Mouse (Mus musculus): ENCODE measurements at regions not wholly inside any gene's neighbourhood (a gene's known extent, or its start where the extent isn't known, plus 50 kb on each side); places are given as distances from the start of the nearest gene placed in this dataset.

- Histone ChIP-seq H3K4me2 (no peak overlapping the region), H3K27me3 (no peaks in the 10 kb centered on the region), H3K36me3 (no peaks in the 10 kb centered on the region), H3K4me1 (replicated peaks) (0 out of 2 replicates have a peak, but pooled peaks cover 5% of the 10 kb centered on the region), H3K9me3 (no peaks in the 10 kb centered on the region), H3K9ac (replicated peaks) (no peak overlapping the region), H3K27ac (no peak overlapping the region), H3K4me3 (replicated peaks) (no peak overlapping the region)
- ATAC-seq (ENCODE audit: insufficient number of reproducible peaks, insufficient read depth, low FRiP score, low TSS enrichment, low read depth), result no peak
- WGBS, result 82% methylated on average over 5 of the region's 5 CpGs
Observed at GRCm38 (mm10) chr17:68120230-68120629, 116.3 kb upstream of the Arhgap28 start.

- H3K9me3 ChIP-seq, result no peaks in the 10 kb centered on the region
- no peak overlapping the region for H3K27ac ChIP-seq
- H3K4me1 ChIP-seq (replicated peaks), result 0 out of 2 replicates have a peak, but pooled peaks cover 5% of the 10 kb centered on the region
- ATAC-seq (ENCODE audit: insufficient number of reproducible peaks, insufficient read depth, low FRiP score, low TSS enrichment, low read depth), result no peak
- no peak overlapping the region for H3K4me2 ChIP-seq
- H3K4me3 ChIP-seq (replicated peaks), result no peak overlapping the region
- H3K36me3 ChIP-seq, result no peaks in the 10 kb centered on the region
- no peaks in the 10 kb centered on the region for H3K27me3 ChIP-seq
- no peak overlapping the region for H3K9ac ChIP-seq (replicated peaks)
- WGBS, result 78% methylated on average over 6 of the region's 6 CpGs
Observed at GRCm38 (mm10) chr17:68120744-68121143, 116.8 kb upstream of the Arhgap28 start.

GRCm38 (mm10) chr17:68134373-68134772, 130.5 kb upstream of the Arhgap28 start:
- H3K4me2 ChIP-seq, result no peak overlapping the region
- 62% methylated on average over 10 of the region's 10 CpGs for WGBS

GRCm38 (mm10) chr17:68135436-68135835, 131.5 kb upstream of the Arhgap28 start:
- whole genome bisulfite sequencing, result 60% methylated on average over 5 of the region's 5 CpGs
- no peak overlapping the region for H3K9ac ChIP-seq (replicated peaks)
- no peak overlapping the region for H3K4me2 ChIP-seq

More at GRCm38 (mm10) chr17:68134373-68134772, 130.5 kb upstream of the Arhgap28 start:
- Histone ChIP-seq H3K36me3 (no peaks in the 10 kb centered on the region), H3K27ac (no peak overlapping the region), H3K27me3 (no peaks in the 10 kb centered on the region), H3K4me1 (replicated peaks) (peaks cover 9% of the 10 kb centered on the region; the same call in 1 of the 2 replicates), H3K4me3 (replicated peaks) (no peak overlapping the region), H3K9ac (replicated peaks) (no peak overlapping the region), H3K9me3 (no peaks in the 10 kb centered on the region)
- ATAC-seq (ENCODE audit: insufficient number of reproducible peaks, insufficient read depth, low FRiP score, low TSS enrichment, low read depth), result no peak

DNA sequence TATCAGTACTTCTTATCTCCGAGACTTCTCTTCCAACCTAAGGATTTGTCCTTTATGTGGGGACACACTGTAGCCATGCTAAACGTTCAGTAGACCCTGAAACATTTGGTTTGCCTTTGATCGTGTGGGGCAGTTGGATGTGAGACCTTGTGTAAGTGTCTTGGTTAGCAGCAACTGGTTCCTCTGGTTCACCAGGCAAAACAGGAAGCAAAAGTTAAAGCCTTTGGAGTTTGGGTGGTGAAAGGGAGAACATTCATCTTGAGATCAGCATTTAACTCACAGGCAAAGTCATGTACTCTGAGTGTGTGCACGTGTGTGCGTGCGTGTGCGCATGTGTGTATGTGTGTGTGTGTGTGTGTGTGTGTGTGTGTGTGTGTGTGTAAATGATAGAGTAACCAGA, 130.3 kb upstream of the L3mbtl4 start:
- Histone ChIP-seq H3K4me2 (no peak overlapping the region), H3K36me3 (no peaks in the 10 kb centered on the region), H3K27me3 (no peaks in the 10 kb centered on the region), H3K27ac (no peak overlapping the region), H3K4me1 (replicated peaks) (no peaks in the 10 kb centered on the region), H3K4me3 (replicated peaks) (no peak overlapping the region), H3K9ac (replicated peaks) (no peak overlapping the region), H3K9me3 (no peaks in the 10 kb centered on the region)
- no peak for ATAC-seq (ENCODE audit: insufficient number of reproducible peaks, insufficient read depth, low FRiP score, low TSS enrichment, low read depth)
- WGBS, result 91% methylated on average over 7 of the region's 7 CpGs

More at GRCm38 (mm10) chr17:68135436-68135835, 131.5 kb upstream of the Arhgap28 start:
- Histone ChIP-seq H3K4me3 (replicated peaks) (no peak overlapping the region), H3K27ac (no peak overlapping the region), H3K9me3 (no peaks in the 10 kb centered on the region), H3K36me3 (no peaks in the 10 kb centered on the region), H3K27me3 (no peaks in the 10 kb centered on the region), H3K4me1 (replicated peaks) (peaks cover under 1% of the 10 kb centered on the region; the same call in 1 of the 2 replicates)
- no peak for ATAC-seq (ENCODE audit: insufficient number of reproducible peaks, insufficient read depth, low FRiP score, low TSS enrichment, low read depth)

DNA sequence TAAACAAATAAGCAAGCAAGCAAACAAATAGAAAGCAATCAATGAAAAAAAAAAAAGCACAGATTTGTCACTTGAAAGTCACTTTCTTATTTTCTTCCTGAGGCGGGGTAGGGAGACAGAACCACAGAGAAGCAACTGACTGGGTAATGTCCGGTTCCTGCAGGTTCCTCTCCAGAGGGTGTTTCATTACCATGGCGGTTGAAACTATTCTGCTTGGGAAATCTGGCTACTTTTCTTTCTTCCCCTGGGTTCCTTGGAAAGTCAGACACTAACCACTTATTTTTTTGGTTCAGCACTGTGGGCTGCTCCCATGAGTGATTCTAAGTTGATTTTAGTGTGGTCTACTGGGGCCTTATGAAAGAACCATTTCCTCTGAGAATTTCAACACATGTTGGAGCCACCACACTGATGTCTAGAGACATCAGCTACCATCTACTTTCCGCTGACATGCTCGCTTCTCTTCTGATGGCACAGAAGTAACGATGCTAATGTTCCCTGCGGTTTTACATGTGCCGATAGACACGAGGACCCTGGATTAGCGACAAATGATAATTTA, 124.3 kb upstream of the L3mbtl4 start:
- Histone ChIP-seq H3K4me2 (no peak overlapping the region), H3K4me1 (replicated peaks) (no peaks in the 10 kb centered on the region), H3K36me3 (no peaks in the 10 kb centered on the region), H3K9ac (replicated peaks) (no peak overlapping the region), H3K27ac (no peak overlapping the region), H3K27me3 (no peaks in the 10 kb centered on the region), H3K9me3 (no peaks in the 10 kb centered on the region), H3K4me3 (replicated peaks) (no peak overlapping the region)
- WGBS, result 87% methylated on average over 10 of the region's 10 CpGs
- no peak for ATAC-seq (ENCODE audit: insufficient number of reproducible peaks, insufficient read depth, low FRiP score, low TSS enrichment, low read depth)

DNA sequence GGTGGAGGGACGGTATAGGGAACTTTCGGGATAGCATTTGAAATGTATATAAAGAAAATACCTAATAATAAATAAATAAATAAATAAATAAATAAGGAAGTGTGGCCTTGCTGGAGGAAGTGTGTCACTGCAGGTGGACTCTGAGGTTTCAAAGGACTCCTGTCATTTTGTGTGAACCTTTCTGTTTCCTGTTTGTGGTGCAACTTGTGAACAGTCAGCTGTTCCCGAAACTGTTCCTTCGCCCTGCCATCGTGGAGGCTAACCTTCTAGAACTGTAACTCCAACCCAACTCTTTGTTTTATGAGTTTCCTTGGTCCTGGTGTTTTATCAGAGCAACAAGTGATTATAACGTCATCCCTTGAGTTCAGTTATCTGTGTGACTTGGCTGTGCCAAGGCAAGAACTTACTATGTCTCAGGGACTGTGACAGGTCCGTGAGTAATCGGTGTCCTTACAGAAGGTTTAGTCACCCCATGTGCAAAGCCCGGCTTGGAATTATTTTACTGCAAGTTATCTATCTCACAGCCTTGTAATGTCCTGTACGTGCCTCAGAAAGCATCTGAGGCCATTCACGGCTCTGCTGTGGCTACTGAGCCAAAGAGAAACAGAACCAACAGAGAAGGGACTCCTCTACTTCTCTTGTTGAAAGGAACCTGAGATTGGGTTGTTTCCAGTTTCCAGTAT, 121.0 kb upstream of the L3mbtl4 start:
- H3K27me3 ChIP-seq, result no peaks in the 10 kb centered on the region

DNA sequence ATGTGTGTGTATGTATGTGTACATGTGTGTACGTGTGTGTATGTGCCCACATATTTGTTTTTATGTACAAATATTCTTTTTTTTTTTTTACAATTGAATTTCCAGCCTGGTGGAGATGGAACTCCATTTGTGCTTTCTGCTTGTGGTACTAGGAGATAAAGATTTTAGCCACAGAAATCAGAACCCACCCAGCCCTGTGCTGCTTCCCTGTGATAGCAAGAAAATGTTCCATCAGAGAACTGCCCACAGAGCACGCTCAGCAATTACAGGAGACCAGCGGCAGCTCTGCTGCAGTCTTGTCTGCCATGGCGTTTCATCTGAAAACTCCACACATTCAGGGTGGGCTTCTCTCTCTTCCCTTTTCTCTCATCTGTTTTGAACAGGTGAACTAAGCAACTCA, 118.7 kb upstream of the L3mbtl4 start:
- ATAC-seq (ENCODE audit: insufficient number of reproducible peaks, insufficient read depth, low FRiP score, low TSS enrichment, low read depth), result no peak
- Histone ChIP-seq H3K27ac (no peak overlapping the region), H3K27me3 (no peaks in the 10 kb centered on the region), H3K4me1 (replicated peaks) (peaks cover 10% of the 10 kb centered on the region; the same call in 1 of the 2 replicates), H3K4me3 (replicated peaks) (no peak overlapping the region), H3K9me3 (no peaks in the 10 kb centered on the region), H3K4me2 (no peak overlapping the region), H3K9ac (replicated peaks) (no peak overlapping the region), H3K36me3 (no peaks in the 10 kb centered on the region)
- whole genome bisulfite sequencing, result 82% methylated on average over 4 of the region's 4 CpGs

More for the DNA sequence above, 121.0 kb upstream of the L3mbtl4 start:
- no peak for ATAC-seq (ENCODE audit: insufficient number of reproducible peaks, insufficient read depth, low FRiP score, low TSS enrichment, low read depth)
- 93% methylated on average over 11 of the region's 11 CpGs for WGBS
- 0 out of 2 replicates have a peak, but pooled peaks cover under 1% of the 10 kb centered on the region for H3K4me1 ChIP-seq (replicated peaks)
- no peak overlapping the region for H3K4me2 ChIP-seq
- H3K4me3 ChIP-seq (replicated peaks), result no peak overlapping the region
- no peak overlapping the region for H3K27ac ChIP-seq
- H3K36me3 ChIP-seq, result no peaks in the 10 kb centered on the region
- H3K9ac ChIP-seq (replicated peaks), result no peak overlapping the region
- no peaks in the 10 kb centered on the region for H3K9me3 ChIP-seq

DNA sequence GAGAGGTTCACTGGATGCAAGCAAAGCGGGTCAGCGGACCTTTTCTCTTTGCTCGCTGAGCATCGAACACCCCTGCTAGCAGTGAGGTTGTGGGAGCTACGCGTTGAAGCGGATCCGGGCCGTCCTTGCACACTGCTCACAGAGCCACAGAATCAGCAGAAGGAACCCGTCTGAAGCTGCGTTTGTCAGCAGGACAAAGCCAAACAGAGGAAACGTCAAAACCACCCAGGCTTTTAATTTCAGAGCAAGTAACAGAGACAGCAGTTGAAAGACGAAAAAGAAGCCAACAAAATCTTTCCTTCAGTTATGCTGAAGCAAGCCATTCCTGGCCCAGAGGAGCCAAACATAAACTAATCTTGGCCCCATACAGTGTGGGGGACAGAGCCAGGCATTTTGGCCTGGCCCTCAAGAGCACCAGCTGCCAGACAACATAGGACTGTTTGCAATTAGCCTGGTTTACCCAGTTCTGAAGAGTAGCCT, 115.4 kb upstream of the L3mbtl4 start:
- Histone ChIP-seq H3K4me3 (replicated peaks) (no peak overlapping the region), H3K4me1 (replicated peaks) (peaks cover 10% of the 10 kb centered on the region; the same call in 1 of the 2 replicates), H3K9ac (replicated peaks) (no peak overlapping the region), H3K27ac (peak overlapping the region; percentile 30; the same call in 1 of the 2 replicates), H3K9me3 (no peaks in the 10 kb centered on the region), H3K36me3 (no peaks in the 10 kb centered on the region), H3K27me3 (no peaks in the 10 kb centered on the region), H3K4me2 (no peak overlapping the region)
- ATAC-seq (ENCODE audit: insufficient number of reproducible peaks, insufficient read depth, low FRiP score, low TSS enrichment, low read depth), result no peak
- WGBS, result 71% methylated on average over 13 of the region's 13 CpGs

DNA sequence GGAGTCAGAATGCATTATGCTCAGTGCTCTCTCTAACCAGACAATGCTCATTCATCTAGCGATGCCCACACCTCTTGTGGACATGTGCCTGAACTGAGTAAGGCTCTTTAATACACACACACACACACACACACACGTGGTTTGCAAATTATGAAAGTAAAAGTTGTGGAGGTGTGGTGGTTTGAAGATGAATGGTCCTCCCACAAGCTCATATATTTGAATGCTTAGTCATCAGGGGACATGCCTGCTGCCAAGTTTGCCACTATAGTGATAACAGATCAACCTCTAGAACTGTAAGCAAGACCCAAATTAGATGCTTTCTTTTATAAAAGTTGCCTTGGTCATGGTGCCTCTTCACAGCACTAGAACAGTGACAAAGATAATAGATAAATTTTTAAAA, 112.5 kb upstream of the L3mbtl4 start:
- Histone ChIP-seq H3K9ac (replicated peaks) (no peak overlapping the region), H3K27ac (no peak overlapping the region), H3K9me3 (no peaks in the 10 kb centered on the region), H3K36me3 (no peaks in the 10 kb centered on the region), H3K4me1 (replicated peaks) (peaks cover 28% of the 10 kb centered on the region), H3K4me3 (replicated peaks) (no peak overlapping the region), H3K4me2 (no peak overlapping the region), H3K27me3 (no peaks in the 10 kb centered on the region)
- 71% methylated on average over 2 of the region's 2 CpGs for WGBS
- no peak for ATAC-seq (ENCODE audit: insufficient number of reproducible peaks, insufficient read depth, low FRiP score, low TSS enrichment, low read depth)

- peaks cover 23% of the 10 kb centered on the region for H3K4me1 ChIP-seq (replicated peaks)
- no peak overlapping the region for H3K27ac ChIP-seq
- no peaks in the 10 kb centered on the region for H3K9me3 ChIP-seq
- no peaks in the 10 kb centered on the region for H3K36me3 ChIP-seq
- no peak overlapping the region for H3K4me2 ChIP-seq
- H3K9ac ChIP-seq (replicated peaks), result no peak overlapping the region
- H3K27me3 ChIP-seq, result no peaks in the 10 kb centered on the region
- no peak for ATAC-seq (ENCODE audit: insufficient number of reproducible peaks, insufficient read depth, low FRiP score, low TSS enrichment, low read depth)
- WGBS, result 59% methylated on average over 4 of the region's 4 CpGs
- H3K4me3 ChIP-seq (replicated peaks), result no peak overlapping the region
Observed at GRCm38 (mm10) chr17:68163545-68163944, 110.1 kb upstream of the L3mbtl4 start.

All from limb, embryonic 12.5 days (tissue).